Mouse (Mus musculus) heart, adult 10 weeks (tissue): ENCODE measurements around the gene Adam12. TPM values are rescaled to one million over a fixed set of nuclear protein-coding genes. Genes with fewer than 3 reads are reported as not detected.

ENCODE experiments used
- polyA plus RNA-seq: library from polyadenylated mRNA; stranded (reverse); fragments of 350-450 nt; fragmentation: Illumina TruSeq; extraction: RNeasy Lipid Tissue Mini Kit (QIAGEN cat#74804); gene quantifications from one replicate; pipeline ENCODE4 v1.2.3, GENCODE M21; 2014; ENCODE audit warnings: low read depth, low replicate concordance

The Adam12 gene
- 0.24 TPM for polyA plus RNA-seq

DNA sequence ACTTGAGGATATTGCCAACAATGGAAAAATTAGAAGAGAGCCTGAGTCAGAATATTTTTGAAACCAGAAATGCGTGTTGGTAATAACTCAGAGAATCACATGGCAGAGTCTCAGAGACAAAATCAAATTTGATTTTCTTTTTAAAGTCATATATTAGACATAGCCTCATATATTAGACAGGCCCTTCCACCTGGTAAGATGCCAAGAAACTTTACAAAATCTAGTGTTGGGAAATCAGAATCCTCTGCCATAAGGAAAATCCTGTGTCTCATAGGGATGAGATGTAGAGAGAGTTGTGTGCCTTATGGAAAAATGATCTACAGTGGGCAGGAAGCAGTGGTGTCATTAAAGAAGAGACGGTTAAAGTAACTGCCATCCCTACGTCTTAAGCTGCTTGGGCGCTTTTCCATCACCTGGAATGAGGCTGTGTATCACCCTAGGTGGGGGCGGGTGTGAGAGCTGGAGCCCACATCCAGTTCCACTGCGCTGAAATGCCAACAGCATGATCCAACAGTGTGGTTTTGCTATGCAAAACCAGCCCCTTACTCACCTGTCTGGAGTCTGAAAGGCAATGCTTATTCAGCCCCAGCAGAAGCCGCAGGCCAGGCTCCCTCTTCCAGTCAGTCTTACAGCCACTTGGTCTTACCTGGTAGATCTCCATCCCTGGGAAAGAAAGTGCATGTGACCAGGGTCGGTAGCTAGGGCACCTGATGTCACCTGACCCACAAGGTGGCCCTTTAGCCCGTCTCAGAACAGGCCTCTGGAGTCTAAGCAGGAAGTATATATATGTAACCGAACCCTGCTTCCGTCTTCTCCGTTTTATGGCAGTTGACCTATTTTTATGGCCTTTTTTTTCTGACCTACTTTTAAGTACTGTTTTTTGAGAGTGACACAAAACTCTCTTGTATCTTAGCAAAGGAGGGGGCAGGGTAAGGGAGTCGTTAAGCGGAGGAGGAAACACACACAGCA, at the start of gene Adam12:
Gene Adam12 (minus strand): TSS at position 769 of the 969 bp plus-strand sequence.

Other genes starting within 250 kb of the Adam12 start
- 2.0 TPM for gene D7Ertd443e, start 153.5 kb upstream of the Adam12 start, polyA plus RNA-seq